Mouse (Mus musculus): ENCODE measurements around the gene Dip2c.

DNA sequence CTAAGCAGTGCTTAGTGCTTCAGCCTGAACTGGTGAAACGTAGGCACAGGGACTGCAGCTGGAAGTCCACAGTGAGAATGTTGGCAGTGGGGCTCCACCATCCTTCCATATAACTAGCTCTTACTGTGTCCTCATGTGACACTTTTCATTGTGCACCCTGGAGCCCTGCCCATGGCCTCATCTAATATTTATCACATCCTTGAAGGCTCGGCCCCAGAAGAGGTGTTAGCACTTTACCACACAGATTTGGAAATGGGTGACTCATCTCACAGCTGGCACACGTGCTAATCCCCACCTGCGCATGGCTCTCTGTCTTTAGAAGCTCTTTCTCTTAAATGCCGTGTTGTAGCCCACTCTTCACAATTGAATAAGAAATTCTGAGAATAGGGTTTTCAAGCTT lies 292.5 kb downstream of the Dip2c start:
- no peak for TF ChIP-seq CTCF (IDR thresholded peaks at IDR 0.05; ENCODE audit: low read depth)
- TF ChIP-seq EP300 (IDR thresholded peaks at IDR 0.05; ENCODE audit: low read depth): no peak
